ENCODE assay signal across 23 mouse cellular contexts in the genomic region with DNA sequence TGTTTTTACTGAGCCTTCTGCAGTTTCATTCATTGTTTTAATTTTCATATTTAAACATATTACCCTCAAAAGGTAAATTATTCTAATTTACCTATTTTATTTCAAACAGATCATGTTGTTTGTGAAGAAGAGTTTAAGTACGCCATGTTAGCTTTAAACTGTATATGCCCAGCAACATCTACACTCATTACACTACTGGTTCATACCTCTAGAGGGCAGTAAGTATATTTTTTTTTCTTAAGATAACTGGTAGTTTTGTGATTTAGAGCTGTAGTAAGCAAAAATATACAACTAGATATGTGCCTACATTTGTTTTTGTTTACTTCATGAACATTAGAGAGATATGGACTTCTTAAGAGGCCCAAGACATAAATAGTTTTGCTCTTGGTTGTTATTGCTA.
A peak's percentile ranks its signal among the peaks of the same experiment; 100 is the strongest.
DNase-seq lines count a peak whose midpoint lies in the region; ATAC-seq and TF ChIP-seq lines count a peak whose summit lies in the region.
"Had no signal": no experiment of that assay in that cellular context is flagged by ENCODE, and none has a peak within 500 bp of the region (broad histone marks: within the 10 kb centered on the region; RNA-seq: fewer than 3 reads in every experiment).

No protein-coding gene starts in this region.

- no peaks in the 10 kb centered on the region for H3K9me3 ChIP-seq in lung, embryonic 14.5 days (ENCODE audit: low read depth, low read length)
- no peaks in the 10 kb centered on the region for H3K9me3 ChIP-seq in MEL (replicated peaks; ENCODE audit: insufficient read depth, low read length)
- H3K9me3 ChIP-seq: forebrain, embryonic 10.5 days; hindbrain, embryonic 15.5 days; limb, embryonic 10.5 days; liver, embryonic 12.5 days had no signal

- H3K4me1 ChIP-seq in heart, adult 2 months (ENCODE audit: control insufficient read depth, insufficient read depth, low read length), result no peaks in the 10 kb centered on the region
- no peaks in the 10 kb centered on the region for H3K4me1 ChIP-seq in lung, embryonic 14.5 days (ENCODE audit: insufficient read depth)
- H3K4me1 ChIP-seq in MEL (ENCODE audit: control insufficient read depth in 1 of 2, insufficient read depth in 2 of 2, low read length in 2 of 2), result no peaks in the 10 kb centered on the region
- H3K4me1 ChIP-seq: forebrain, embryonic 10.5 days; hindbrain, embryonic 15.5 days; limb, embryonic 10.5 days; liver, embryonic 12.5 days had no signal

- no peak overlapping the region for H3K9ac ChIP-seq in heart, adult 2 months (ENCODE audit: low read depth, low read length)
- H3K9ac ChIP-seq in lung, embryonic 14.5 days, result no peak overlapping the region
- no peak overlapping the region for H3K9ac ChIP-seq in MEL (ENCODE audit: control insufficient read depth, low read depth, low read length, poor library complexity, severe bottlenecking)
- H3K9ac ChIP-seq: hindbrain, embryonic 15.5 days; liver, embryonic 12.5 days had no signal

- intact Hi-C loops in heart, adult 2 months (cut with DNase I), result no loop called here

- H3K27me3 ChIP-seq in heart, adult 2 months (ENCODE audit: control insufficient read depth, insufficient read depth, low read length), result no peaks in the 10 kb centered on the region
- no peaks in the 10 kb centered on the region for H3K27me3 ChIP-seq in lung, embryonic 14.5 days (ENCODE audit: insufficient read depth, low read length)
- no peaks in the 10 kb centered on the region for H3K27me3 ChIP-seq in MEL (ENCODE audit: control insufficient read depth in 1 of 2, insufficient read depth in 2 of 2, low read length in 2 of 2)
- H3K27me3 ChIP-seq: hindbrain, embryonic 15.5 days; liver, embryonic 12.5 days had no signal

- no peak overlapping the region for H3K27ac ChIP-seq in heart, adult 2 months
- no peak overlapping the region for H3K27ac ChIP-seq in lung, embryonic 14.5 days (ENCODE audit: low read depth)
- no peak overlapping the region for H3K27ac ChIP-seq in MEL (ENCODE audit: control insufficient read depth, low read depth, low read length)
- H3K27ac ChIP-seq: forebrain, embryonic 10.5 days; hindbrain, embryonic 15.5 days; limb, embryonic 10.5 days; liver, embryonic 12.5 days had no signal

- peak; percentile 27 for TF ChIP-seq RAD21 in MEL (IDR thresholded peaks at IDR 0.05; ENCODE audit: low read depth, low read length)

- 86% methylated on average over 1 of the region's 1 CpGs for WGBS in heart, adult 2 months
- WGBS in lung, embryonic 14.5 days, result 77% methylated on average over 1 of the region's 1 CpGs

- H3K4me3 ChIP-seq in heart, adult 2 months, result no peak overlapping the region
- no peak overlapping the region for H3K4me3 ChIP-seq in lung, embryonic 14.5 days (ENCODE audit: low read depth, low read length)
- H3K4me3 ChIP-seq in MEL (ENCODE audit: control insufficient read depth in 1 of 2, insufficient read depth in 1 of 2, low read depth in 2 of 2, low read length in 2 of 2), result no peak overlapping the region
- H3K4me3 ChIP-seq: forebrain, embryonic 10.5 days; hindbrain, embryonic 15.5 days; limb, embryonic 10.5 days; liver, embryonic 12.5 days had no signal

- H3K4me2 ChIP-seq in lung, embryonic 14.5 days, result no peak overlapping the region
- H3K4me2 ChIP-seq: hindbrain, embryonic 15.5 days; liver, embryonic 12.5 days; midbrain, embryonic 11.5 days had no signal

- ATAC-seq in lung, embryonic 14.5 days (ENCODE audit: insufficient read depth), result no peak
- ATAC-seq in inflammation-experienced regulatory T-cells, adult 6 months, result no peak
- ATAC-seq: activated CD4-positive, CD25-positive, alpha-beta regulatory T cell, adult 4 months; liver, embryonic 12.5 days had no signal

- TF ChIP-seq EP300 in heart, adult 2 months (IDR thresholded peaks at IDR 0.05; ENCODE audit: insufficient read depth, low read depth, low read length), result no peak
- no peak for TF ChIP-seq EP300 in MEL (IDR thresholded peaks at IDR 0.05; ENCODE audit: low read depth in 1 of 2, low read length in 2 of 2)

- peak; percentile 42 for TF ChIP-seq CTCF in heart, adult 2 months (IDR thresholded peaks at IDR 0.05)
- TF ChIP-seq CTCF in lung, embryonic 14.5 days (IDR thresholded peaks at IDR 0.05; ENCODE audit: low read depth), result 0 out of 2 replicates have a peak, but pooled peaks have one; percentile 6
- peak in 1 of 3 experiments; percentile 53; a peak in 2 of 6 replicates for TF ChIP-seq CTCF in MEL (IDR thresholded peaks at IDR 0.05 in 2 of 3, conservative IDR thresholded peaks at IDR 0.05 in 1 of 3; ENCODE audit: control insufficient read depth in 1 of 3, insufficient read depth in 1 of 3, low read depth in 2 of 3, low read length in 3 of 3, poor library complexity in 1 of 3, severe bottlenecking in 1 of 3)

- TF ChIP-seq POLR2A in heart, adult 2 months (IDR thresholded peaks at IDR 0.05; ENCODE audit: insufficient read depth, low read depth, low read length), result no peak
- TF ChIP-seq POLR2A in MEL (IDR thresholded peaks at IDR 0.05; ENCODE audit: control insufficient read depth in 1 of 2, insufficient read depth in 1 of 2, low read depth in 1 of 2, low read length in 2 of 2, poor library complexity in 1 of 2), result no peak

- DNase-seq in heart, adult 2 months, result no peak
- no peak for DNase-seq in heart, adult 8-10 months (ENCODE audit: low spot score)
- no peak for DNase-seq in lung, embryonic 14.5 days
- DNase-seq in lung, postnatal 10 days, result no peak
- DNase-seq in MEL (ENCODE audit: low read depth, low spot score), result peak; percentile 52
- DNase-seq in frontal cortex, postnatal 36 days (ENCODE audit: low spot score in 2 of 2), result no peak
- DNase-seq: adrenal gland, postnatal 10 days; cerebellum, postnatal 10 days; heart, adult 11 months; heart, postnatal 36 days; kidney, adult 18-20 months; kidney, postnatal 10 days; lung, adult 2 months; lung, postnatal 4 days; right cerebral cortex, postnatal 4 days; thymus, postnatal 36 days had no signal

- no peaks in the 10 kb centered on the region for H3K36me3 ChIP-seq in heart, adult 2 months (ENCODE audit: control insufficient read depth, insufficient read depth, low read length)
- no peaks in the 10 kb centered on the region for H3K36me3 ChIP-seq in lung, embryonic 14.5 days (ENCODE audit: insufficient read depth)
- H3K36me3 ChIP-seq in MEL (ENCODE audit: control insufficient read depth in 1 of 2, insufficient read depth in 2 of 2, low read length in 2 of 2), result no peaks in the 10 kb centered on the region; a peak in 1 of 4 replicates
- H3K36me3 ChIP-seq: forebrain, embryonic 10.5 days; hindbrain, embryonic 15.5 days; limb, embryonic 10.5 days; liver, embryonic 12.5 days had no signal

- H3K79me2 ChIP-seq in heart, adult 2 months (replicated peaks; ENCODE audit: control insufficient read depth, insufficient read depth, low read length), result no peaks in the 10 kb centered on the region
- H3K79me2 ChIP-seq in MEL (ENCODE audit: control insufficient read depth, insufficient read depth, low read length, poor library complexity), result no peaks in the 10 kb centered on the region

TF ChIP-seq in MEL, 35 proteins besides CTCF, POLR2A, EP300 and RAD21:
- TF ChIP-seq SMC3 (IDR thresholded peaks at IDR 0.05; ENCODE audit: low read depth, low read length) (peak; percentile 31), USF1 (IDR thresholded peaks at IDR 0.05; ENCODE audit: low read depth, low read length) (no peak), ZC3H11A (IDR thresholded peaks at IDR 0.05; ENCODE audit: low read depth, low read length) (peak; percentile 31), ZNF384 (IDR thresholded peaks at IDR 0.05; ENCODE audit: low read depth, low read length) (peak; percentile 55), BHLHE40 (IDR thresholded peaks at IDR 0.05; ENCODE audit: borderline replicate concordance, low read depth, low read length) (no peak), SIN3A (IDR thresholded peaks at IDR 0.05; ENCODE audit: low read length) (no peak)
